Mouse (Mus musculus) kidney, adult 2 months (tissue): ENCODE data around the gene Sema6b.

ENCODE experiments used
- CTCF ChIP-seq: fragments of 200-500 bp; conservative IDR thresholded peaks from 2 replicates; pipeline ENCODE4 v1.5.1; 2011; ENCODE audit warnings: low read depth, mild to moderate bottlenecking, control low read depth, low read length, moderate library complexity, mixed read lengths; ENCODE audit not compliant: insufficient read depth, insufficient read length
- POLR2A ChIP-seq: fragments of 200-500 bp; IDR thresholded peaks from one replicate; pipeline ENCODE4 v1.6.1; 2011; ENCODE audit warnings: low read depth, low read length, control low read depth

DNA sequence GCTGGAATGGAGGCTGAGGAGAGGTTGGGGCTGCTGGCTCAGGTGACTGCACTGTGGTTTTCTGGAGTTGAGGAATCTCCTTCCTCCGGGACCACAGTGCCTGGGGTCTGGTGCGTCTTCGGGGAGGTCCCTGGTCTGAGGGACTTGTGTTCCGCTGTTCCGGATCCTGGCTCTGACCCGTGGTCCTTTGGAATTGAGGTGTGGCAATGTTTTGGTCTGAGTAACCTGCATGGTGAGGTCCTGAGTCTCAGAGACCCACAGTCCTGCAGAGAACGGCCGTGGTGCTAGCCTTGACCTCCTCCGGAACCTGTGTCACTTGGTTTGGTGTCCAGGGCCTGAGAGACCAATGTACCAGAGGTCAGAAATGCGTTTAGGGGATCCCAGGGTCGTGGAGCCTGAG lies 60.2 kb downstream of the Sema6b start:
- no peak for TF ChIP-seq POLR2A
- TF ChIP-seq CTCF = no peak
